Mouse (Mus musculus) erythroblast, embryonic 14.5 days (primary cell): Measurements from ENCODE around the gene Trp53bp2.

Experiments used
- GATA1 ChIP-seq: IDR thresholded peaks from 2 replicates; pipeline ENCODE4 v1.6.1; 2012; ENCODE audit warnings: low read length, inconsistent platforms, mixed read lengths
- TAL1 ChIP-seq: IDR thresholded peaks from 3 replicates; pipeline ENCODE4 v1.6.1; 2012; ENCODE audit warnings: low read length, inconsistent platforms, mixed read lengths

- no peak for TF ChIP-seq GATA1
- TF ChIP-seq TAL1 = no peak
Observed at GRCm38 (mm10) chr1:182459436-182459835, 50.5 kb downstream of the Trp53bp2 start.
